Mouse (Mus musculus) lung, embryonic 14.5 days (tissue): ENCODE data around the gene Cep250. TPM values are rescaled to one million over a fixed set of nuclear protein-coding genes. Genes with fewer than 3 reads are reported as not detected.

Experiments used
- ATAC-seq: fragments of 200-750 bp; cut with Nextera tagmentation; 2 replicates; pipeline ENCODE4 v1.8.0; 2017; ENCODE audit warnings: mild to moderate bottlenecking, moderate TSS enrichment, moderate library complexity; ENCODE audit not compliant: insufficient read depth
- DNase-seq: peaks from one replicate; pipeline ENCODE4 v3.0.0-alpha.2; 2015
- H3K27ac ChIP-seq: fragments of 300-500 bp; sonication (generic); 2 replicates; pipeline ENCODE4 v1.5.1; 2014; ENCODE audit warnings: low read depth, mild to moderate bottlenecking, moderate library complexity
- H3K27me3 ChIP-seq: fragments of 300-500 bp; sonication (generic); 2 replicates; pipeline ENCODE4 v1.6.1; 2014; ENCODE audit warnings: low read length, control low read depth; ENCODE audit not compliant: insufficient read depth
- H3K36me3 ChIP-seq: fragments of 300-500 bp; sonication (generic); 2 replicates; pipeline ENCODE4 v1.6.1; 2014; ENCODE audit warnings: control low read depth; ENCODE audit not compliant: insufficient read depth
- H3K4me1 ChIP-seq: fragments of 300-500 bp; sonication (generic); 2 replicates; pipeline ENCODE4 v1.6.1; 2014; ENCODE audit warnings: antibody characterized with exemption, control low read depth; ENCODE audit not compliant: insufficient read depth
- H3K4me2 ChIP-seq: fragments of 300-500 bp; sonication (generic); 2 replicates; pipeline ENCODE4 v1.6.1; 2014; ENCODE audit warnings: mild to moderate bottlenecking
- H3K4me3 ChIP-seq: fragments of 300-500 bp; sonication (generic); 2 replicates; pipeline ENCODE4 v1.5.1; 2014; ENCODE audit warnings: low read depth, low read length
- H3K9ac ChIP-seq: fragments of 300-500 bp; sonication (generic); 2 replicates; pipeline ENCODE4 v1.6.1; 2014
- H3K9me3 ChIP-seq: fragments of 300-500 bp; sonication (generic); 2 replicates; pipeline ENCODE4 v1.6.1; 2016; ENCODE audit warnings: low read depth, low read length, control low read depth
- CTCF ChIP-seq: IDR thresholded peaks from 2 replicates; pipeline ENCODE4 v1.5.1; 2016; ENCODE audit warnings: antibody characterized with exemption, low read depth
- WGBS: fragments of 180-500 bp; shearing (Covaris S2); extraction: QIAGEN DNeasy Blood & Tissue Kit; methylation state at CpG from one replicate; pipeline ENCODE4 v1.1.7; 2014; 5-methylcytosine and 5-hydroxymethylcytosine counted together
- polyA plus RNA-seq: library from polyadenylated mRNA; unstranded; fragments of >200 nt; fragmentation: Nextera tagmentation; extraction: Ambion mirVana; gene quantifications from 2 replicates; pipeline ENCODE4 v1.2.1, GENCODE M21; 2014

Gene Cep250
- polyA plus RNA-seq, 1 experiment from 2014 or later, result 24.6 TPM

GRCm38 (mm10) chr2:155962991-155963390, 6.7 kb downstream of the Cep250 start:
- Histone ChIP-seq H3K4me3 (no peak overlapping the region), H3K27ac (no peak overlapping the region), H3K27me3 (no peaks in the 10 kb centered on the region), H3K36me3 (peaks cover 65% of the 10 kb centered on the region), H3K4me1 (no peaks in the 10 kb centered on the region), H3K4me2 (no peak overlapping the region), H3K9ac (no peak overlapping the region), H3K9me3 (no peaks in the 10 kb centered on the region)
- peak; percentile 49 for TF ChIP-seq CTCF
- 43% methylated on average over 1 of the region's 1 CpGs for WGBS
- no peak for ATAC-seq
- DNase-seq, result peak; percentile 71

GRCm38 (mm10) chr2:155973348-155973747, 17.1 kb downstream of the Cep250 start:
- Histone ChIP-seq H3K9ac (no peak overlapping the region), H3K27me3 (no peaks in the 10 kb centered on the region), H3K27ac (no peak overlapping the region), H3K4me3 (no peak overlapping the region), H3K36me3 (peaks cover 88% of the 10 kb centered on the region), H3K9me3 (no peaks in the 10 kb centered on the region), H3K4me2 (no peak overlapping the region), H3K4me1 (no peaks in the 10 kb centered on the region)
- no peak for TF ChIP-seq CTCF
- WGBS, result 84% methylated on average over 6 of the region's 6 CpGs
- DNase-seq (no peak), ATAC-seq (no peak)

- no peak overlapping the region for H3K4me2 ChIP-seq
- WGBS, result 66% methylated on average over 14 of the region's 14 CpGs
Measured at GRCm38 (mm10) chr2:155974087-155974731, 18.0 kb downstream of the Cep250 start.

GRCm38 (mm10) chr2:155979328-155979991, 23.2 kb downstream of the Cep250 start:
- DNase-seq (peak; percentile 26), ATAC-seq (no peak)
- no peak for TF ChIP-seq CTCF
- Histone ChIP-seq H3K9ac (no peak overlapping the region), H3K4me1 (no peaks in the 10 kb centered on the region), H3K9me3 (no peaks in the 10 kb centered on the region), H3K36me3 (peaks cover 90% of the 10 kb centered on the region), H3K27ac (no peak overlapping the region), H3K4me2 (no peak overlapping the region), H3K27me3 (no peaks in the 10 kb centered on the region), H3K4me3 (no peak overlapping the region)
- 75% methylated on average over 5 of the region's 5 CpGs for WGBS

More at GRCm38 (mm10) chr2:155974087-155974731, 18.0 kb downstream of the Cep250 start:
- Histone ChIP-seq H3K36me3 (peaks cover 87% of the 10 kb centered on the region), H3K9ac (no peak overlapping the region), H3K27ac (no peak overlapping the region), H3K4me3 (no peak overlapping the region), H3K27me3 (no peaks in the 10 kb centered on the region), H3K9me3 (no peaks in the 10 kb centered on the region), H3K4me1 (no peaks in the 10 kb centered on the region)
- TF ChIP-seq CTCF, result no peak
- ATAC-seq (no peak), DNase-seq (no peak)

GRCm38 (mm10) chr2:155985776-155986175, 29.5 kb downstream of the Cep250 start:
- H3K36me3 ChIP-seq, result peaks cover 95% of the 10 kb centered on the region
- H3K9ac ChIP-seq, result no peak overlapping the region
- H3K4me1 ChIP-seq, result no peaks in the 10 kb centered on the region
- DNase-seq (no peak), ATAC-seq (no peak)
- no peak overlapping the region for H3K4me3 ChIP-seq
- TF ChIP-seq CTCF, result no peak
- no peak overlapping the region for H3K27ac ChIP-seq
- 90% methylated on average over 7 of the region's 7 CpGs for WGBS
- H3K9me3 ChIP-seq, result no peaks in the 10 kb centered on the region
- H3K4me2 ChIP-seq, result no peak overlapping the region
- H3K27me3 ChIP-seq, result no peaks in the 10 kb centered on the region

- no peak for DNase-seq
Measured at GRCm38 (mm10) chr2:155987131-155987530, 30.9 kb downstream of the Cep250 start.

GRCm38 (mm10) chr2:155989085-155989484, 32.8 kb downstream of the Cep250 start:
- no peaks in the 10 kb centered on the region for H3K9me3 ChIP-seq
- H3K9ac ChIP-seq, result no peak overlapping the region
- no peak for TF ChIP-seq CTCF
- no peak for DNase-seq
- peak overlapping the region; percentile 36; the same call in 1 of the 2 replicates for H3K27ac ChIP-seq
- ATAC-seq, result no peak
- peak overlapping the region; percentile 18; the same call in 1 of the 2 replicates for H3K4me2 ChIP-seq
- H3K4me3 ChIP-seq, result peak overlapping the region; percentile 9; the same call in 1 of the 2 replicates
- H3K27me3 ChIP-seq, result no peaks in the 10 kb centered on the region
- H3K36me3 ChIP-seq, result peaks cover 97% of the 10 kb centered on the region
- 40% methylated on average over 4 of the region's 4 CpGs for WGBS
- H3K4me1 ChIP-seq, result no peaks in the 10 kb centered on the region

More at GRCm38 (mm10) chr2:155987131-155987530, 30.9 kb downstream of the Cep250 start:
- no peak overlapping the region for H3K9ac ChIP-seq
- WGBS, result 96% methylated on average over 6 of the region's 6 CpGs
- H3K27me3 ChIP-seq, result no peaks in the 10 kb centered on the region
- no peak for ATAC-seq
- no peak for TF ChIP-seq CTCF
- H3K4me1 ChIP-seq, result no peaks in the 10 kb centered on the region
- H3K36me3 ChIP-seq, result peaks cover 95% of the 10 kb centered on the region
- no peaks in the 10 kb centered on the region for H3K9me3 ChIP-seq
- no peak overlapping the region for H3K4me3 ChIP-seq
- no peak overlapping the region for H3K27ac ChIP-seq
- no peak overlapping the region for H3K4me2 ChIP-seq
